Mouse (Mus musculus) stomach, postnatal 0 days (tissue): ENCODE data around the gene Acadm. TPM values are rescaled to one million over a fixed set of nuclear protein-coding genes. Genes with fewer than 3 reads are reported as not detected.

ENCODE experiments used
- ATAC-seq: fragments of 200-750 bp; cut with Nextera tagmentation; 2 replicates; pipeline ENCODE4 v1.8.0; 2017; ENCODE audit not compliant: low FRiP score, low TSS enrichment
- DNase-seq: peaks from one replicate; pipeline ENCODE4 v3.0.0-alpha.2; 2016; ENCODE audit warnings: low spot score
- H3K27ac ChIP-seq: fragments of 300-500 bp; sonication (generic); replicated peaks from 2 replicates; pipeline ENCODE4 v1.5.1; 2014; ENCODE audit warnings: mild to moderate bottlenecking, control low read depth
- H3K27me3 ChIP-seq: fragments of 300-500 bp; sonication (generic); 2 replicates; pipeline ENCODE4 v1.6.1; 2014; ENCODE audit warnings: low read length; ENCODE audit not compliant: control insufficient read depth, insufficient read depth
- H3K36me3 ChIP-seq: fragments of 300-500 bp; sonication (generic); 2 replicates; pipeline ENCODE4 v1.6.1; 2014; ENCODE audit warnings: low read length, mixed read lengths; ENCODE audit not compliant: control insufficient read depth, insufficient read depth
- H3K4me1 ChIP-seq: fragments of 300-500 bp; sonication (generic); replicated peaks from 2 replicates; pipeline ENCODE4 v1.6.1; 2014; ENCODE audit warnings: antibody characterized with exemption; ENCODE audit not compliant: control insufficient read depth, insufficient read depth
- H3K4me2 ChIP-seq: fragments of 300-500 bp; sonication (generic); replicated peaks from 2 replicates; pipeline ENCODE4 v1.6.1; 2014; ENCODE audit warnings: low read depth, mild to moderate bottlenecking, control low read depth, moderate library complexity
- H3K4me3 ChIP-seq: fragments of 300-500 bp; sonication (generic); 2 replicates; pipeline ENCODE4 v1.5.1; 2014; ENCODE audit warnings: low read depth, low read length, control low read depth
- H3K9ac ChIP-seq: fragments of 300-500 bp; sonication (generic); 2 replicates; pipeline ENCODE4 v1.6.1; 2014; ENCODE audit warnings: mild to moderate bottlenecking, low read length, control low read depth, mixed read lengths
- H3K9me3 ChIP-seq: fragments of 300-500 bp; sonication (generic); 2 replicates; pipeline ENCODE4 v1.6.1; 2016; ENCODE audit warnings: low read length; ENCODE audit not compliant: control insufficient read depth
- CTCF ChIP-seq: IDR thresholded peaks from 2 replicates; pipeline ENCODE4 v1.5.1; 2016; ENCODE audit warnings: antibody characterized with exemption, low read depth, mild to moderate bottlenecking, moderate library complexity
- EP300 ChIP-seq: optimal IDR thresholded peaks from 2 replicates; pipeline ENCODE3; 2016; ENCODE audit warnings: antibody characterized with exemption
- WGBS: fragments of 180-500 bp; shearing (Covaris S2); extraction: QIAGEN DNeasy Blood & Tissue Kit; methylation state at CpG from one replicate; pipeline ENCODE4 v1.1.7; 2014; 5-methylcytosine and 5-hydroxymethylcytosine counted together
- polyA plus RNA-seq: library from polyadenylated mRNA; unstranded; fragments of >200 nt; fragmentation: Nextera tagmentation; extraction: Ambion mirVana; gene quantifications from 2 replicates; pipeline ENCODE4 v1.2.1, GENCODE M21; 2015

The Acadm gene
- polyA plus RNA-seq, 1 experiment from 2014 or later = 85.5 TPM

DNA sequence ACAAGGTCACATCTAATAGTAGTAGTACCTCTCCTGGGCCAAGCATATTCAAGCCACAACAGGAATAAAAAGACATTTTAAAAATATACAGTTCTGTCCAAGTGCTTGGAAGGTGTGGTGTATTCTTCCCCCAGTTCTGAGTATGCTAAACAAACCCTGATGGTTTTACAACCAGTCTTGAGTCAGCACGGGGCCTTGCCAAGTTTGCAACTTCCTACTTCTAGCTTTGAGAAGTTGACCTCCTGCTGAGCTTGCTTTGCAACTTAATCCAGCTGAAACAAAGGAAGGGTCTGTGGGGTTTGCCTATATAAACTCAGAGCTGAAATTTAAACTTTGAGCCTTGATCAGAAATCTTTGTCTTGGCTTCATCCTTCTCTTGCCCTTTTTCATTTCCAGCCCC is 27.2 kb downstream of the Acadm start:
- Histone ChIP-seq H3K36me3 (no peaks in the 10 kb centered on the region), H3K9me3 (no peaks in the 10 kb centered on the region), H3K9ac (no peak overlapping the region), H3K4me2 (no peak overlapping the region), H3K4me3 (no peak overlapping the region), H3K4me1 (no peaks in the 10 kb centered on the region), H3K27me3 (no peaks in the 10 kb centered on the region), H3K27ac (no peak overlapping the region)
- TF ChIP-seq EP300 (no peak), CTCF (no peak)
- DNase-seq (no peak), ATAC-seq (no peak)
- WGBS = 5% methylated on average over 1 of the region's 1 CpGs

DNA sequence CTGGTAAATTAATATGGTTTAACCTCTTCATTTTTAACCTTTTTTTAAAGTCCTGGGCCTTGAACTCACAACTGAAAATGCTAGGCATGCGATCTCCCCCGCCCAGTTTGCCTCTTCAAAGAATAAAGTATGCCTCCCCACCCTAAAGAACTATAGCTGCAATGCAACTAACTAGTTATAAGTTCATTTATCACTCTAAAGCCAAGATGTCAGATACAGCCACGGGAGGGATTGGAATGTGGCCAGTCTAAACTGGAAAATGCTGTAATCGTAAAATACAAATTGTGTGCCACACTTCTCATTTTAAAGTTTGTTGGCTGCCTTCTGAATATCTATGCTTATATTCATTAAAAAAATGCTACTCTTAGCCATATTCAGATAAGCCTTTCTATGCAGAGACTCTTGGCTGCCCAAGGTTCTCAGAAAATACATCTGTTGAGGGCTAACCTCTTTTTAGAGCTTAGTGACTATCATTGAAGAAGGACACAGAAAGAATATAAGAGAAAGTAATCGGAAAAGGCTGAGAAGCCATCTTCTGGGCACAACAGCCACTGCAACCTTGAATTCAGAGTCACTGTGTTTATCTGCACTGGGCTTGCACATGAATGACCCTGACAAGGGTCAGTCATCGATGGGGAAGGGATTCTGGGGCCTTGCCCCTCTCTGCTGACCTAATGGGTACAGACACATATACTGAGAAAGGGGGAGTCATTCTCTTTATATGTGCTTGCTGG is 30.8 kb downstream of the Acadm start:
- H3K36me3 ChIP-seq = peaks cover 17% of the 10 kb centered on the region
- 0 out of 2 replicates have a peak, but pooled peaks cover 4% of the 10 kb centered on the region for H3K4me1 ChIP-seq
- no peaks in the 10 kb centered on the region for H3K27me3 ChIP-seq
- peak overlapping the region; percentile 67 for H3K4me2 ChIP-seq
- peak overlapping the region; percentile 63 for H3K9ac ChIP-seq
- H3K9me3 ChIP-seq = no peaks in the 10 kb centered on the region
- peak overlapping the region; percentile 86 for H3K4me3 ChIP-seq
- H3K27ac ChIP-seq = peak overlapping the region; percentile 92
- ATAC-seq (no peak), DNase-seq (no peak)
- 21% methylated on average over 6 of the region's 6 CpGs for WGBS
- peak; percentile 29; the same call in 1 of the 2 replicates for TF ChIP-seq CTCF
- TF ChIP-seq EP300 = peak; percentile 53

- Histone ChIP-seq H3K27ac (peak within 1 kb of the TSS; percentile 92), H3K4me2 (peak within 1 kb of the TSS; percentile 67), H3K9me3 (no peaks in the 10 kb centered on the region), H3K9ac (peak within 1 kb of the TSS; percentile 96), H3K36me3 (peaks cover 23% of the 10 kb centered on the region), H3K27me3 (no peaks in the 10 kb centered on the region), H3K4me1 (0 out of 2 replicates have a peak, but pooled peaks cover 4% of the 10 kb centered on the region), H3K4me3 (peak within 1 kb of the TSS; percentile 86)
- DNase-seq (peak; percentile 95), ATAC-seq (peak; percentile 97)
- WGBS = under 1% methylated on average over 56 of the region's 65 CpGs
- TF ChIP-seq CTCF = no peak
- peak; percentile 57 for TF ChIP-seq EP300
Measured at GRCm38 (mm10) chr3:153912546-153913509, 31.6 kb downstream of the Acadm start, which contains the start of gene Rabggtb. Gene Rabggtb (minus strand): TSS chr3:153913009.

- Histone ChIP-seq H3K4me3 (peak overlapping the region; percentile 86), H3K27me3 (no peaks in the 10 kb centered on the region), H3K4me2 (peak overlapping the region; percentile 67), H3K9ac (peak overlapping the region; percentile 96), H3K4me1 (0 out of 2 replicates have a peak, but pooled peaks cover 4% of the 10 kb centered on the region), H3K9me3 (no peaks in the 10 kb centered on the region), H3K36me3 (peaks cover 24% of the 10 kb centered on the region), H3K27ac (peak overlapping the region; percentile 92)
- DNase-seq = no peak
- no peak for TF ChIP-seq CTCF
- TF ChIP-seq EP300 = no peak
- WGBS = 2% methylated on average over 12 of the region's 12 CpGs
- ATAC-seq = no peak
Measured at GRCm38 (mm10) chr3:153911882-153912440, 32.5 kb downstream of the Acadm start.

GRCm38 (mm10) chr3:153911197-153911881 is 33.1 kb downstream of the Acadm start:
- H3K4me2 ChIP-seq = peak overlapping the region; percentile 67
- 26% methylated on average over 8 of the region's 8 CpGs for WGBS
- TF ChIP-seq CTCF (no peak), EP300 (no peak)
- H3K9me3 ChIP-seq = no peaks in the 10 kb centered on the region
- peak overlapping the region; percentile 86 for H3K4me3 ChIP-seq
- peak overlapping the region; percentile 96 for H3K9ac ChIP-seq
- no peaks in the 10 kb centered on the region for H3K27me3 ChIP-seq
- H3K36me3 ChIP-seq = peaks cover 24% of the 10 kb centered on the region
- DNase-seq = peak; percentile 37
- H3K4me1 ChIP-seq = 0 out of 2 replicates have a peak, but pooled peaks cover 4% of the 10 kb centered on the region
- no peak for ATAC-seq
- 0 out of 2 replicates have a peak overlapping the region, but pooled peaks have one; percentile 14 for H3K27ac ChIP-seq
